Mouse (Mus musculus) kidney, embryonic 14.5 days (tissue): ENCODE results near the gene Scarb1. TPM values are rescaled to one million over a fixed set of nuclear protein-coding genes. Genes with fewer than 3 reads are reported as not detected.

Source experiments
- ATAC-seq: fragments of 200-750 bp; cut with Nextera tagmentation; 2 replicates; pipeline ENCODE4 v1.8.0; 2017; ENCODE audit warnings: moderate number of reproducible peaks, mild to moderate bottlenecking, moderate TSS enrichment, moderate library complexity; ENCODE audit not compliant: low FRiP score, low TSS enrichment
- H3K27ac ChIP-seq: fragments of 300-500 bp; sonication (generic); 2 replicates; pipeline ENCODE4 v1.5.1; 2014; ENCODE audit warnings: low read depth, mild to moderate bottlenecking, low read length, moderate library complexity, mixed read lengths
- H3K27me3 ChIP-seq: fragments of 300-500 bp; sonication (generic); 2 replicates; pipeline ENCODE4 v1.6.1; 2014; ENCODE audit warnings: mild to moderate bottlenecking, low read length; ENCODE audit not compliant: control insufficient read depth, insufficient read depth
- H3K36me3 ChIP-seq: fragments of 300-500 bp; sonication (generic); 2 replicates; pipeline ENCODE4 v1.6.1; 2014; ENCODE audit warnings: low read length, mixed read lengths; ENCODE audit not compliant: control insufficient read depth, insufficient read depth
- H3K4me1 ChIP-seq: fragments of 300-500 bp; sonication (generic); 2 replicates; pipeline ENCODE4 v1.6.1; 2014; ENCODE audit warnings: low read length, mixed read lengths; ENCODE audit not compliant: control insufficient read depth, insufficient read depth
- H3K4me2 ChIP-seq: fragments of 300-500 bp; sonication (generic); replicated peaks from 2 replicates; pipeline ENCODE4 v1.6.1; 2014; ENCODE audit warnings: low read depth, mild to moderate bottlenecking, low read length
- H3K4me3 ChIP-seq: fragments of 300-500 bp; sonication (generic); 2 replicates; pipeline ENCODE4 v1.5.1; 2014; ENCODE audit warnings: mild to moderate bottlenecking, low read length
- H3K9ac ChIP-seq: fragments of 300-500 bp; sonication (generic); 2 replicates; pipeline ENCODE4 v1.6.1; 2014; ENCODE audit warnings: low read depth, mild to moderate bottlenecking, low read length, moderate library complexity
- H3K9me3 ChIP-seq: fragments of 300-500 bp; sonication (generic); 2 replicates; pipeline ENCODE4 v1.6.1; 2016; ENCODE audit warnings: low read length; ENCODE audit not compliant: control insufficient read depth
- WGBS: fragments of 180-500 bp; shearing (Covaris S2); extraction: QIAGEN DNeasy Blood & Tissue Kit; methylation state at CpG from one replicate; pipeline ENCODE4 v1.1.7; 2014; 5-methylcytosine and 5-hydroxymethylcytosine counted together
- polyA plus RNA-seq: library from polyadenylated mRNA; unstranded; fragments of >200 nt; fragmentation: Nextera tagmentation; extraction: Ambion mirVana; gene quantifications from 2 replicates; pipeline ENCODE4 v1.2.1, GENCODE M21; 2014

Gene Scarb1
- polyA plus RNA-seq, 1 experiment from 2014 or later, result 48.8 TPM

DNA sequence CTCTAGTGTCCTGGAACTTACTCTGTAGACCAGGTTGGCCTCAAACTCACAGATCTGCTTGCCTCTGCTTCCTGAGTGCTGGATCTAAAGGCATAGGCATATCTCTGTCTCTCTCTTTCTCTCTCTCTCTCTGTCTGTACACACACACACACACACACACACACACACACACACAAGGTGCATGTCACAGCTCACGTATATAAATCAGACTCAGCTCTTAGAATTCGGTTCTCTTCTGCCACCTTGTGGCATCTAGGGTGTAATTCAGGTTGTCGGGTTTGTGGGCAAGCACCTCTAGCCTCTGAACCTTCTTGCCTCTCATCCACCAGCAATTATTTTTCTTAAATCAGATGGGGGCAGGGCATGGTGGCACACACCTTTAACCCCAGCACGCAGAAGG, 27.7 kb upstream of the Scarb1 start:
- no peaks in the 10 kb centered on the region for H3K27me3 ChIP-seq
- no peaks in the 10 kb centered on the region for H3K4me1 ChIP-seq
- no peak overlapping the region for H3K27ac ChIP-seq
- no peak overlapping the region for H3K4me3 ChIP-seq
- H3K9me3 ChIP-seq, result no peaks in the 10 kb centered on the region
- no peak overlapping the region for H3K4me2 ChIP-seq
- ATAC-seq, result peak; percentile 65
- no peak overlapping the region for H3K9ac ChIP-seq
- whole genome bisulfite sequencing, result 2% methylated on average over 4 of the region's 4 CpGs
- no peaks in the 10 kb centered on the region for H3K36me3 ChIP-seq

DNA sequence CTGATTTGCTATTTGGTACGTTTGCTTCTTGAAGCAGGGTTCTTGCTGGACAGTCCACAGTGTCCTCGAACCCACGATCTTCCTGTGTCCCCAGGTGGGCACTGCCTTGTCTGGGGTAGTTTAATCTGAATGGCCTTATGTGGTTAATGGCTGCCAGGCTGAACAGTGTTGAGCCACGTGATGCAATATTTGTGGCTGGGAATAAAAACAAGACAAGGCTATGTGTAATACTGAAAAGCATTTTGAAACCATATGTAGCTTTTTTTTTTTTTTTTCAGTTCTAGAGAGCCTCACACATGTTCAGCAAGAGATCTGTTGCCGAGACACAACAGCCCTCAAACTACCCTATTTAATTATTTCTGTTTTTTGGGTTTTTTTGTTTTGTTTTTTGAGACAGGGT, 27.3 kb upstream of the Scarb1 start:
- H3K4me3 ChIP-seq, result no peak overlapping the region
- no peaks in the 10 kb centered on the region for H3K4me1 ChIP-seq
- no peaks in the 10 kb centered on the region for H3K9me3 ChIP-seq
- H3K36me3 ChIP-seq, result no peaks in the 10 kb centered on the region
- no peak overlapping the region for H3K9ac ChIP-seq
- 0 out of 2 replicates have a peak, but pooled peaks have one; percentile 3 for ATAC-seq
- no peak overlapping the region for H3K4me2 ChIP-seq
- no peak overlapping the region for H3K27ac ChIP-seq
- no peaks in the 10 kb centered on the region for H3K27me3 ChIP-seq
- WGBS, result 75% methylated on average over 5 of the region's 5 CpGs

DNA sequence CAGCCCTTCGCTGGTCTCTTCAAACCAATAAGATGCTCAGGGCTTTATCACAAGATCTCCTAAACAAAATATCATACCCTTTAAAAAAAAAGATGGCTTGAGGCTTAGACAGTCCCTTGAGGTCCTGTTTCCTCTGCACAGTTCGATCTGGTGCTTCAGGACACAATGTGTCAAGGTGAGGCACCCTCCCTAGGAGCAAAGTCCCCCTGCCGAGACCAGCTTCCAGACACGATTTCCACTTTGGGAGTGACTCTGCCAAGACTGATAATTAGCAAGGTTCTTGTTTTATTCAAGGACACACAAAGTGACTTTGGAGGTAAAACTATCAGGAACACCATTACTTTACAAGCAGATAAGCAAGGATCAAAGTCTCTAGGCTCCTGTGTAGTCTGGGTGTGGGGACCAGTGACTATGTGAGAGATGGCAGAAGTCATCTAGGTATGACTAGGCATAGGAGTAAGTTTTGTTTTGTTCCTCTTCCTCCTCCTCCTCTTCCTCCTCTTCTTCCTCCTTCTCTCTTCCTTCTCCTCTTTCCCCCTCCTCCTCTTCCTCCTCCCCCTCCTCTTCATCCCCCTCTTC, 24.0 kb upstream of the Scarb1 start:
- H3K9me3 ChIP-seq, result no peaks in the 10 kb centered on the region
- no peak overlapping the region for H3K9ac ChIP-seq
- H3K27me3 ChIP-seq, result no peaks in the 10 kb centered on the region
- H3K4me1 ChIP-seq, result no peaks in the 10 kb centered on the region
- no peak overlapping the region for H3K4me3 ChIP-seq
- no peak overlapping the region for H3K27ac ChIP-seq
- 81% methylated on average over 4 of the region's 4 CpGs for WGBS
- no peak overlapping the region for H3K4me2 ChIP-seq
- no peaks in the 10 kb centered on the region for H3K36me3 ChIP-seq
- ATAC-seq, result no peak

DNA sequence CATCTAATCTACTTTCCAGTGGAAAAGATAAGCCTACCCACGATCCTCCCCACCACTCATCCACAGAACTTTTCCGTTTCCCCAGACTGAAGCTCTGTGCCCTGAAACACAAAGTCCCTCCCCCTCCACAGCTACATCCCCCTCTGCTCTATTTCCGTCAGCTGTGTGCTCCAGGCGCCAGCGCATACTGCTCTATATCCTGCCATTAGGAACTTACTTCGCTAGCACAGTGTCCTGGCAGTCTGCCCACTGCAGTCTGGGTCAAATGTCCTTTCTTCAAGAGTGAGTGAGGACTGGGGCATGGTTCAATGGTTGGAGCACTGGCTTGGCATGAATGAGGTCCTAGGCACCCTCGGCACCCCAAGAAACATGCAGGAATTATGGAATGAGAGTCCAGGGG, 23.0 kb upstream of the Scarb1 start:
- no peak overlapping the region for H3K27ac ChIP-seq
- 71% methylated on average over 7 of the region's 7 CpGs for WGBS
- ATAC-seq, result no peak
- no peaks in the 10 kb centered on the region for H3K27me3 ChIP-seq
- H3K4me2 ChIP-seq, result no peak overlapping the region
- H3K36me3 ChIP-seq, result no peaks in the 10 kb centered on the region
- H3K4me3 ChIP-seq, result no peak overlapping the region
- H3K9ac ChIP-seq, result no peak overlapping the region
- no peaks in the 10 kb centered on the region for H3K4me1 ChIP-seq
- H3K9me3 ChIP-seq, result no peaks in the 10 kb centered on the region

DNA sequence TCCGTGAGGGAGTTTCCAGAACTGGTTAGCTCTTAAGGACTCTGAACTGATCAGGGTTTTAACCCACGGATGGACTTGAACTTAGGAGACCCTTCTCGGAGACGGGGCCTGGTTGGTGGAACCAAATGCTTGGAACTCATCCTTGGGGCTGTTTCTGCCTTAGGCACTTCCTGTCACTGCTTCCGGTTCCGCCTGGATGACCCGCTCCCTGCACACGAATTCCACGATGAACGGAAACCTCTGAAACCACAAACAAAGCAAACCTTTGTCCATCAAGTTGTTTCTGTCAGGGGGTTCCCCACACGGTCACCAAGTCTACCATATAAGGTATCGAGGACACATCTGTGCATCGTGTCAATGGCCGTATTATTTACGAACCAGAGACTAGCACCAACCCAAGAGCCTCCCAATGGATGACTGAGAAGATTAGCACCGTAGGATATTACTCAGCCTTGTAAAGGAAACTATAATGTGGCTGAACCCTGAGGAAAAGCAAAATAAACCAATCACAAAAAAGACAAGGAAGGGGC, 20.2 kb upstream of the Scarb1 start:
- no peaks in the 10 kb centered on the region for H3K4me1 ChIP-seq
- H3K4me3 ChIP-seq, result no peak overlapping the region
- 65% methylated on average over 16 of the region's 16 CpGs for WGBS
- H3K9me3 ChIP-seq, result no peaks in the 10 kb centered on the region
- no peak overlapping the region for H3K27ac ChIP-seq
- ATAC-seq, result no peak
- no peaks in the 10 kb centered on the region for H3K36me3 ChIP-seq
- H3K27me3 ChIP-seq, result no peaks in the 10 kb centered on the region
- no peak overlapping the region for H3K4me2 ChIP-seq
- no peak overlapping the region for H3K9ac ChIP-seq

DNA sequence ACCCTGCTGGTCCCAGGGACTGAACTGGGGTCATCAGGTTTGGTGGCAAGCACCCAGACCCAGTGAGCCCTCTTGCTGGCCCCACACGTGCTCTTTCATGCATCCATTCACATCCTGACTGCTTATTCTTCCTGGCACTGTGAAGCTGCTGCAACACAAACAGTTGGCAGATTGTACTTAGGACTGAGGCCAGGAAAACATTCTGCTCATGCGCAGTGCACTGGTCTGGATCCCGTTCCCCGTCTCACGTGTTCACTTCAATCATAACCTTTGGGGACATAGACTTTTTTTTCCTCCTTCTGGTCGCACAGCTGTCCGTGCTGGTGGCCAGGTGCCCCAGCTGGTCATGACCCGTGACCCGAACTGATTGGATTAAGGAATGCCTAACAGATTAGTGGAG, 19.7 kb upstream of the Scarb1 start:
- no peak for ATAC-seq
- 67% methylated on average over 9 of the region's 9 CpGs for WGBS
- no peaks in the 10 kb centered on the region for H3K27me3 ChIP-seq
- no peak overlapping the region for H3K4me2 ChIP-seq
- H3K4me1 ChIP-seq, result no peaks in the 10 kb centered on the region
- no peaks in the 10 kb centered on the region for H3K36me3 ChIP-seq
- H3K4me3 ChIP-seq, result no peak overlapping the region
- no peaks in the 10 kb centered on the region for H3K9me3 ChIP-seq
- no peak overlapping the region for H3K27ac ChIP-seq
- H3K9ac ChIP-seq, result no peak overlapping the region

DNA sequence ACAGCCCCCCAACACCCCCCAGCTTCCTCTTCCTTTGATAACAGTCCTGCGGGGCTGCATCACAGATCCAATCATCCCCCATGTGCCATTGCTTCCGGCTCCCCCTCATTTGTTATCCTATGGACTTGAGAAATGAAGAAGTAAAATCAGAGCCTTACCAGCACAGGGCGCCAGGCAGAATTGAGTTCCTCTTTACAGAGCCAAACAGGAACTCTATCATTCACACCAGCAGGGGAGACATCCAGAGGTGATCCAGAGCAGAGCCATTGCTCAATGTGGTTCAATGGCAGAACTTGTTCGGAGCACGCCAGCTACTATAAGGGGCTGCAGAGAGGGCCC, 17.3 kb upstream of the Scarb1 start:
- 79% methylated on average over 5 of the region's 5 CpGs for WGBS

DNA sequence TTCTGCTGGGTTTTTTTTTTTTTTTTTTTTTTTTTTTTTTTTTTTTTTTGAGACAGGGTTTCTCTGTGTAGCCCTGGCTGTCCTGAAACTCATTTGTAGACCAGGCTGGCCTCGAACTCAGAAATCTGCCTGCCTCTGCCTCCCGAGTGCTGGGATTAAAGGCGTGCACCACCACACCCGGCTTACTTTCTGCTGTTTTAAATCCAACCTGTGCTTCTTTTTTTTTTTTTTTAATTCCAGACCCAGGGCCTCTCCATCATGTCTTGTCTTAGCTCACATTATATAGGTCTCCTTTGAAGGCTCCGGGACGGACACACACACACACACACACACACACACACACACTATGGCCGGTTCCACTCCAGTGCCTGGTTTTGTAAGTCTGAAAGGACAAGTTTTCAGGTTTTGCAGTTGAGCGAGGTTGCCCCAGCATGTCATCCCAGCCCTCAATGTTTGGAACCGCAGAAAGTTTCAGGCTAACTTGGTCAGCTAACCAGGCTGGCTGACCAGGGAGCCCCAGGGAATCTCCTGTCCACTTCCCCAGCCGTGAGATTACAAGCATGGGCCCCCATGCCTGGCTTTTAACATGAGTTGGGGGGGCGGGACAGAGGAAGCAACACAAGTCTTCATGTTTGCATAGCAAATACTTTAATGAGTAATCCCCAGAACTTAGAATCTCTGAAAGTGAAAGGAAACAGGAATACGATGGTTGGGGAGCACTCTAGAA, 16.8 kb upstream of the Scarb1 start:
- ATAC-seq, result no peak
- H3K9me3 ChIP-seq, result no peaks in the 10 kb centered on the region; the same call in 1 of the 2 replicates
- no peak overlapping the region for H3K27ac ChIP-seq
- H3K27me3 ChIP-seq, result no peaks in the 10 kb centered on the region
- 82% methylated on average over 12 of the region's 12 CpGs for WGBS
- no peaks in the 10 kb centered on the region for H3K36me3 ChIP-seq
- no peak overlapping the region for H3K9ac ChIP-seq
- H3K4me2 ChIP-seq, result no peak overlapping the region
- H3K4me3 ChIP-seq, result no peak overlapping the region
- peaks cover 6% of the 10 kb centered on the region; the same call in 1 of the 2 replicates for H3K4me1 ChIP-seq

More for the DNA sequence above, 17.3 kb upstream of the Scarb1 start:
- H3K9ac ChIP-seq, result no peak overlapping the region
- no peaks in the 10 kb centered on the region for H3K9me3 ChIP-seq
- H3K36me3 ChIP-seq, result no peaks in the 10 kb centered on the region
- H3K4me2 ChIP-seq, result no peak overlapping the region
- peaks cover 6% of the 10 kb centered on the region; the same call in 1 of the 2 replicates for H3K4me1 ChIP-seq
- H3K27ac ChIP-seq, result no peak overlapping the region
- H3K27me3 ChIP-seq, result no peaks in the 10 kb centered on the region
- no peak for ATAC-seq
- H3K4me3 ChIP-seq, result no peak overlapping the region

DNA sequence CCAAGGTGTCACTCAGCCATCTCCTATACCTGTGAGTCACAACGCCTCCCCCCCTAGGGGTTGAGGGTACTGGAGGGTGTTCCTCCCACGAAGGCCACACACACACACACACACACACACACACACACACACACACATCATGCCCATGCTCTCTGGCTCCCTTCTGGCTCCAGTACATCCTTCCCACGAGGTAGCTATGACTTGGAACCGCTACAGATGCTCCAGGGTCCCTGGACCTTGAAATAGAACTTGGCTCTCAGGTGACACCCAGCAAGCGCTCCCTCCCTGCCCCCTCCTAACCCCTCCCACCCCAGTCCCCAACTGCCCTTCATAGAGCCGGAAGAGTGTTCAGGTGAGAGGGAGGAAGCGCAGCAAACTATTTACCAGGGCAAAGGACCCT, 14.8 kb upstream of the Scarb1 start:
- Histone ChIP-seq H3K36me3 (no peaks in the 10 kb centered on the region), H3K27ac (no peak overlapping the region), H3K4me2 (no peak overlapping the region), H3K27me3 (no peaks in the 10 kb centered on the region), H3K4me1 (peaks cover 6% of the 10 kb centered on the region; the same call in 1 of the 2 replicates), H3K4me3 (no peak overlapping the region), H3K9me3 (no peaks in the 10 kb centered on the region; the same call in 1 of the 2 replicates), H3K9ac (no peak overlapping the region)
- ATAC-seq, result no peak
- WGBS, result 33% methylated on average over 7 of the region's 7 CpGs
